Mouse (Mus musculus) retina, postnatal 1 day (tissue): ENCODE measurements around the gene Pamr1.

ENCODE experiments used
- DNase-seq: peaks from one replicate; pipeline ENCODE4 v3.0.0-alpha.2; 2012

Gene Pamr1

GRCm38 (mm10) chr2:102549611-102550266 lies at the start of gene Pamr1:
Pamr1 (plus strand) TSS chr2:102550012.
- peak; percentile 58 for DNase-seq

DNA sequence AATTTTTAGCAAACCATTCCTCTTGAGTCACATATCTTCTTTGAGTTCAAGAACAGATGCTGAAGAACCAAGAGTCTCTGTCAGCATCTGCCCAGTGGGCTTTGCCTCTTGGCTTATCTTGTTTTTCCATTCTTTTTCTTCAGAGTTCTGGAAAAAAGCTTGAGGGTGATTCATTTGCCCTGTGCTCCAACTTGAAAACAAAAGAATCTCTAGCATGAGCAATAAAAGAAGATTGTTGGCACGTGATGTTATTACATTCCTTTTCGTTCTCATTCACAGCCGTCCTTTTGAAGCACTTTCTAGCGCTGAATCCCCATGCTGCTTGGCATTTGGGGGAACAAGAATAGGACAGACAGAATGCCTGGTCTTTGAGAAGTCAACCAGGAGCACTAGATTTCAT lies 42.2 kb upstream of the Pamr1 start:
- DNase-seq = no peak

GRCm38 (mm10) chr2:102508154-102508553 lies 41.7 kb upstream of the Pamr1 start:
- DNase-seq = no peak

GRCm38 (mm10) chr2:102519956-102520355 lies 29.9 kb upstream of the Pamr1 start:
- DNase-seq = no peak

DNA sequence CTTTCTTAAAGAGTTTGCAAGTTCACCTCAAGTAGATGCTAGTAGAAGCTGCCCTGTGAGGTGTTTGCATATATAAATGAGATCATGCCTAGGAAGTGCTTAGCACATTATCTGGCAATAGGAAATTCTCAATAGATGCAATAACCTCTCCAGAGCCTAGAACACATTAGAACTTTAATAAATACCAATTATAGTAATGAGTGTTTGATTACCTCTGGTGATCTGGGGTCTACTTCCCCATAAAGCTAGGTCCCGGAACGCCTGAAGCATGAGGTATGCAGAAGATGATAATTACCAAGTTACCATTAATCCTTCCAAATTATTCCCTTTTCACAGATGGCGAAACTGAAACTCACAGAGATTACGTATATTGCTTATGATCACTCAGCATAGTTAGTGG lies 22.2 kb upstream of the Pamr1 start:
- no peak for DNase-seq

GRCm38 (mm10) chr2:102533437-102533836 lies 16.4 kb upstream of the Pamr1 start:
- peak; percentile 13 for DNase-seq

DNA sequence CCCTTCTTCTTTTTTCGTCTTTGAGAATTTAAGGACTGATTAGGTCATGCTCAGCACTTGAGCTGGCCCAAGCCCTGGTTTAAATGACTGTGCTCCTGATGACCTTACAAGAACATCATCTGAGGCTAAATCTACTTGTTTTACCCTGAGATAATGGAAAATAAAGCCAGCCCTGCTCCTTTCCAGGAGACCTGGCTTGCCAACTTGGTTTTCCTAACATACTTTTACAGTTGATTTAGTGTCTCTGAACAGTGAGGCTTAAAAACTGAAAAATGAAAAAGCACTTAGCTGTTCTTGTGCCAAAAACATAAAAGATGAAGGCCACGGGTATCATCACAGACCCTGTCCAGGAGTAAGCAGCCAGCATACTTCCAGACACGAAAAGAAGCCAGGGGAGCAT lies 13.0 kb upstream of the Pamr1 start:
- DNase-seq = no peak

DNA sequence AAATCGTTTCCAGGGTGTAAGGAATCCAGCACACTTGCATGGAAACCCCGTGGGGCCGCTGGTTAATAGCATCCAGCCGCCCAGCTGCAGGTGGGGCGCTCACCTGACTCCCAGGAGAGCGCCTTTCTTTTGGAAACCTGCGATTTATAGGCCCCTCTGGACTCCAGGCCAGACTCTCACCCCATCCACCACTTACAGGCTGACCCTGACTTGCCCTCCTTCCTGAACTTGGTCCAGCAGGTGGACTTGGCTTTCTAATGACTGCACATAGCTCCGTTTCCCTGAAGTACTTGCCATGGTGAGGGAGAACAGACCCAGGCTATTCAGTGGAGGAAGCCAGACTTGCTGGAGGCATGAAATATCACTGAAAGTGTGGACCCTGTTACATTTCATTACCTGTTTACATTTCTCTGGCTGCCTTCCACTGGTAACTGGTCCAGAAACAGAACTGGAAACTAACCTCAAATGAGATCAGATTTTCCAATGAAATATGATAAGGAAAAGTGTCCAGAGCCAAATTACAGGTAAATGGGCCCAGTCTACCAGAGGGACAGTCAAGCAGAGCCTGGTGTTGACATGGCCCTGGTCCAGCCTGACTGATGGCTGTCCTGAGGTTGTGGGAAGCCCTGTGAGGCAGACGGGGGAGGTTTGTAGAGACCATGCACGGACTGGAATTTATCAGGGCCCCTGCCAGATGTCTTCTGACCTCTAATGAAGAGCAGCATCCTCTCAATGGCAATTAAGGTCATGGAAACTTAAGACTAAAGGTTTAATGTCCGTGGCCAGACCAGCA lies 9.2 kb upstream of the Pamr1 start:
- no peak for DNase-seq

GRCm38 (mm10) chr2:102541404-102542125 lies 8.2 kb upstream of the Pamr1 start:
- DNase-seq = no peak

GRCm38 (mm10) chr2:102543961-102544719 lies 5.7 kb upstream of the Pamr1 start:
- DNase-seq = no peak

- DNase-seq = no peak
Measured at GRCm38 (mm10) chr2:102550910-102551582, 1.2 kb downstream of the Pamr1 start.

GRCm38 (mm10) chr2:102551594-102551993 lies 1.8 kb downstream of the Pamr1 start:
- DNase-seq = no peak

- no peak for DNase-seq
Measured at GRCm38 (mm10) chr2:102552095-102552537, 2.3 kb downstream of the Pamr1 start.

GRCm38 (mm10) chr2:102557085-102557484 lies 7.3 kb downstream of the Pamr1 start:
- DNase-seq = no peak

DNA sequence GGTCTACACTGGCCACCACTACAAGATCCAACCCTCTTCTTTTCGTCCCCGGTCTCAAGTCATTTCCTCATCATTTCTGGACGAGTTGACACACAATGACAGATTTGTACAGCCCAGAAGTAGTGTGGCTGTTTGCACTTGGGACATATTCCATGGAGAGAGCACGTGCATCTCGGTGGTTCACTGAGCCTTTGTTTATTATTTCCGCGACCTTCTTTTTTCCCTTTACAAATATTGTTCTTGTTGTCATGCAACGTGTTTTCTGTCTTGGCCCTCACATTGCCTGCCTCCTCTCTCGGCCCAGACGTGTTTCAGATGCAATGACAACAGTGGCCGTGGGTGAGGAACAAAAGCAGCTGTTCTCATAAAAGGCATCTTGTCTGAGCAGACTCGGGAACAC lies 9.2 kb downstream of the Pamr1 start:
- no peak for DNase-seq

DNA sequence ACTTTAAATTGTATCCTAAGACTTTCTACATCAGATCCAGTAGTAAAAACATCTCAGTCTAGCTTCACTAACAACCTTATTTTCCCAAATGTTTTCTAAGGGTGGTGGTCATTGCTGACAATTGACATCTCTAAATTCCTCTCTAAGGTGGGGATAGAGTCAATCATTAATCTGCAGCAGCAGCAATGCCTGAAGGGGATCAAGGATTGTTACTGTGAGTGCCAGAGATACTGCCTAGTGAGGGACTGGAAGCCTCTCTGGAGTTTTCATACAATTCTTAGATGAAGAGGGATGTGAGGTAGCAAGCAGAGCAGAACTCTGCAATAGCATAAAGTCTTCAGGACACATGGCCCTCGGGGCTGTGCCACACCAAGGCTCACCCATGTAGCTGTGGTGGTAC lies 14.0 kb downstream of the Pamr1 start:
- no peak for DNase-seq

DNA sequence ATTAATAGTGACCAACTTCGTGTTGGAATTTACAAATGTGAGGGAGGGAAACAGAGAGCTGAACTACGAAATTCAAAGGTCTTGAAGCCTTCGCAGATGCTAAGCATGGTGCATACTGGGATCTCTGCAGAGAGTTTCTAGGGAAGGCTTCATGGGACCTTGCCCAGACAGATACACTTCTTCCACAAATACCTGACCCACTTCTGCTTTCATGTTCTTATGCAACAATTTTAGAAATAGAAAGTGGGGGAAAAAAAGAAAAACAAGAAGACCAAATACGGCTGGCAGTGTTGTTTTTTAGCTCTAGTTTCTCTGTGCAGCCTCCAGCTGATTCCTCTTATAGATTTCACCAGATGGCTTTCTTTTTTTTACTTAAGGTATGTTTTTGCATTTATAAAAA lies 29.4 kb downstream of the Pamr1 start:
- DNase-seq = no peak

GRCm38 (mm10) chr2:102589977-102590376 lies 40.2 kb downstream of the Pamr1 start:
- DNase-seq = peak; percentile 71

GRCm38 (mm10) chr2:102594535-102594934 lies 44.7 kb downstream of the Pamr1 start:
- DNase-seq = no peak

DNA sequence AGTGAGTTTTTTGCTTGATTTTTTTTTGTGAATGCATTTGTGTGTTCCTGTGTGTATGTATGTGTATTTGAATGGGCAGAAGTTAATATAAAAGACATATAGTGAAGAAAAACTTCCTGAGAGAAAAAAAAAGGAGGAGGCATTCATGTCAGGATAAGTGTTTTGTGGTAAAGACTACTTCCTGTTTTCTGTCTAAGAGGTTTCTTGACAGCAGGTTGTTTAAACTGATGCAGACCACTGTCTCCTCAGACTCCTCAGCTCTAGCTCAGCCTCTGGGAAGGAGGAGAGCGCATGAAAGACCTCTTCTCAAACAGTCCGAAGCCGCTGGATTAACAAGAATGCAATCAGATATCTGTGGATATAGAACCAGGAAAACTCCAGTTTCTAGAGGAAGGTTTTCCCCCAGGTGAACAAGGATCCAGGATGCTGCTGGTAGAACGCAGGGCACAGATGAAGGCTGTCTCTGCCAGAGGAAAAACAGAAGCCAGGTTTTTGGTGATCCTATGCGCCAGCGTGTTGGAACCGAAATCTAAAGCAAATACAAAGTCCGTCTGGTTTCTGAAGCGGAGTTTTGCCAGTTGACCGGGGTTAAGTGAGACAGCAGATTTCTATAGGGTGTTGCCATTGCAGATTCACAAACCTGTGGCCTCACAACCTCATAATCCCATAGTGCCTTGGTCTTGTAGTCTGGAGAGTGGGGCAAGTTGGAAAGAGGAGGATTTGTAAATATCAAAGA lies 45.8 kb downstream of the Pamr1 start:
- no peak for DNase-seq

DNA sequence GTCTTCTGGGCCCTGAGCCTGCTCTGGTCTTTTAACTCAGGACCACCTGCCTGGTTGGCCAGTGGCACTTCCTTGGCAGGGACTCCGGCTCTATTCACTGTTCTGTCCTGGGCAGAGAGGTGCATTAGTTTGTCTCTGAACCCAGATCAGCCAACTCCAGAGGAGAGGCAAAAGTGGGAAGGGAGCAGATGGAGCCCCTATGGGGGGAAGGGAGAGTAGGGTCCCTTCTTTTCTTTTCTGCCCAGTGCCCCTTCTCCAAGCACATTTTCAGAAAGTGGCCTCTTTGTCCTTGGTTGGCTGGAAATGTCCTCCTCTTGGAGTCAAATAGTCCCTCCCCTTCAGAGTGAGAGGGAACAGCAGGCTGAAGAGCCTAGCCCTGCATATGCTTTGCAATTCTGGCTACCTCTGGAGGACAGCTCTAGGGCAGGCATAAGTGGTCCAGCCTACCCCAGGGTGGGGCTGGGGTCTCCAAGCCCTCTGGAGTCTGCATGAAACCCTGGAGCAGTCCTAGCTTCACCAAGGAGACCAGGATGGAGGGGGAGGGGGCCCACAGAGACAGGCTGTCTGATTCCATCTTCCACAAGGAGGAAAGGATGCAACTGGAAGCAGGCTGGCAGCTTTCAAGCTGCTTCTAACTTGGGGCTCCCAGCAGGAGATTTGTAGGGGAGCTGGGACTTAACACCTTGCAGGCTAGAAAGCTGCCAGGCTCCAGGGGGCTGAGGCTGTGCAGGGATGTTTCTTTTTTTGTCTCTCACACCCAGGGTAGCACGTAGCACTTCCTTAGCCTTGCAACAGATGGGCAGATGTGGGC lies 49.3 kb downstream of the Pamr1 start:
- peak; percentile 34 for DNase-seq
